12 mouse cellular contexts compared by ENCODE assay signal in the genomic region with DNA sequence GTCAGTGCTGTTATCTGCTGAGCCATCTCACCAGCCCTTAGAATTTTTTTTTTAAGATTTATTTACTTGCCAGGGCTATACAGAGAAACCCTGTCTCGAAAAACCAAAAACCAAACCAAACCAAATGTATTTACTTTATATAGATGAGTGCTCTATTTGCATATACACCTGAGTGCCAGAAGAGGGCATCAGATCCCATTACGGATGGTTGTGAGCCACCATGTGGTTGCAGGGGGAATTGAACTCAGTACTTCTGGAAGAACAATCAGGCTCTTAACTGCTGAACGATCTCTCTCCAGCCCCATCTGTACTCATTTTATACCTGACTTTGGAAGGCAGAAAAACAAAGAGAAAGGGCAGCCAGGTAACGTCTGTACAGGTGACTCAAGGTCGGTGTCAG. TPM values are rescaled to one million over a fixed set of nuclear protein-coding genes. Genes with fewer than 3 reads are reported as not detected.
DNase-seq lines count a peak whose midpoint lies in the region; ATAC-seq lines count a peak whose summit lies in the region.
"Had no signal": no experiment of that assay in that cellular context is flagged by ENCODE, and none has a peak within 500 bp of the region (broad histone marks: within the 10 kb centered on the region; RNA-seq: fewer than 3 reads in every experiment).

No protein-coding gene starts in this region.

- no peaks in the 10 kb centered on the region for H3K4me1 ChIP-seq in hindbrain, embryonic 13.5 days (replicated peaks)

- no peak overlapping the region for H3K4me3 ChIP-seq in hindbrain, embryonic 13.5 days
- H3K4me3 ChIP-seq: neural tube, embryonic 12.5 days had no signal

- no peaks in the 10 kb centered on the region for H3K27me3 ChIP-seq in hindbrain, embryonic 13.5 days
- H3K27me3 ChIP-seq: neural tube, embryonic 12.5 days had no signal

- H3K4me2 ChIP-seq in hindbrain, embryonic 13.5 days, result no peak overlapping the region
- H3K4me2 ChIP-seq: neural tube, embryonic 12.5 days had no signal

- peak; percentile 27; the same call in 1 of the 2 replicates for ATAC-seq in granulocyte monocyte progenitor cell, adult 5-6 weeks (replicated peaks; ENCODE audit: poor library complexity, severe bottlenecking)
- no peak for ATAC-seq in monocyte, adult 5-6 weeks (replicated peaks; ENCODE audit: insufficient number of reproducible peaks, low FRiP score, low TSS enrichment, poor library complexity, severe bottlenecking)
- ATAC-seq in hindbrain, embryonic 13.5 days (ENCODE audit: low FRiP score), result no peak

- peak; percentile 12 for DNase-seq in embryo, embryonic 11 days
- no peak for DNase-seq in embryo, embryonic 9.5 days (ENCODE audit: extremely low spot score)
- DNase-seq in retina, postnatal 1 day, result peak; percentile 27
- DNase-seq in retina, embryonic 14.5 days (ENCODE audit: low spot score), result no peak
- no peak for DNase-seq in yolk sac, embryonic 10.5 days (ENCODE audit: low spot score)
- DNase-seq: gastrocnemius, postnatal 36 days had no signal

- H3K36me3 ChIP-seq in hindbrain, embryonic 13.5 days, result no peaks in the 10 kb centered on the region
- H3K36me3 ChIP-seq: neural tube, embryonic 12.5 days had no signal

- H3K9me3 ChIP-seq in hindbrain, embryonic 13.5 days, result no peaks in the 10 kb centered on the region
- H3K9me3 ChIP-seq: neural tube, embryonic 12.5 days had no signal

- 77% methylated on average over 5 of the region's 5 CpGs for WGBS in hindbrain, embryonic 13.5 days

- no peak overlapping the region for H3K27ac ChIP-seq in hindbrain, embryonic 13.5 days
- H3K27ac ChIP-seq: neural tube, embryonic 12.5 days had no signal

- no peak overlapping the region for H3K9ac ChIP-seq in hindbrain, embryonic 13.5 days
- H3K9ac ChIP-seq: neural tube, embryonic 12.5 days had no signal

RNA-seq across cellular contexts. Expression of gene Gm5134, which starts 20.9 kb away (rescaled TPM):
- total RNA-seq in granulocyte monocyte progenitor cell, adult 5-6 weeks (2014; fragmentation: Nextera tagmentation), result 0.77 and 1.7 TPM in 2 replicates
- total RNA-seq in granulocyte monocyte progenitor cell, adult 5-6 weeks (2017), result 0.36 and 0.43 TPM in 2 replicates
- 0.10 to 0.53 TPM in 2 of 3 replicates, not detected in the other for total RNA-seq in monocyte, adult 5-6 weeks (2017)
- polyA plus RNA-seq in hindbrain, embryonic 13.5 days (2015; fragmentation: Nextera tagmentation; extraction: Ambion mirVana), result not detected in 2 replicates
- total RNA-seq: adrenal gland, postnatal 36 days; gastrocnemius, postnatal 36 days had no signal
- polyA plus RNA-seq: neural tube, embryonic 12.5 days had no signal

RNA-seq across cellular contexts. Expression of gene Vpreb3, which starts 32.4 kb away (rescaled TPM):
- not detected in 2 replicates for total RNA-seq in granulocyte monocyte progenitor cell, adult 5-6 weeks (2014; fragmentation: Nextera tagmentation)
- total RNA-seq in granulocyte monocyte progenitor cell, adult 5-6 weeks (2017), result not detected in 2 replicates
- total RNA-seq in monocyte, adult 5-6 weeks (2017), result 0.87 to 5.0 TPM (median 1.2 TPM) in 3 replicates
- 0.57 and 1.2 TPM in 2 replicates for polyA plus RNA-seq in hindbrain, embryonic 13.5 days (2015; fragmentation: Nextera tagmentation; extraction: Ambion mirVana)
- total RNA-seq: adrenal gland, postnatal 36 days; gastrocnemius, postnatal 36 days; left cerebral cortex, adult 8-10 months had no signal

RNA-seq across cellular contexts. Expression of gene Gm867, which starts 34.7 kb away (rescaled TPM):
- not detected in 2 replicates for total RNA-seq in granulocyte monocyte progenitor cell, adult 5-6 weeks (2014; fragmentation: Nextera tagmentation)
- total RNA-seq in granulocyte monocyte progenitor cell, adult 5-6 weeks (2017), result not detected in 2 replicates
- total RNA-seq in monocyte, adult 5-6 weeks (2017), result 2.2 TPM in 1 of 3 replicates, not detected in the others
- polyA plus RNA-seq in hindbrain, embryonic 13.5 days (2015; fragmentation: Nextera tagmentation; extraction: Ambion mirVana), result 1.7 and 2.3 TPM in 2 replicates
- total RNA-seq: gastrocnemius, postnatal 36 days had no signal

RNA-seq across cellular contexts. Expression of gene Mmp11, which starts 38.9 kb away (rescaled TPM):
- total RNA-seq in granulocyte monocyte progenitor cell, adult 5-6 weeks (2014; fragmentation: Nextera tagmentation), result 0.41 TPM in 1 of 2 replicates, not detected in the other
- total RNA-seq in granulocyte monocyte progenitor cell, adult 5-6 weeks (2017), result not detected in 2 replicates
- total RNA-seq in monocyte, adult 5-6 weeks (2017), result 1.1 TPM in 1 of 3 replicates, not detected in the others
- 26.8 and 34.9 TPM in 2 replicates for polyA plus RNA-seq in hindbrain, embryonic 13.5 days (2015; fragmentation: Nextera tagmentation; extraction: Ambion mirVana)

RNA-seq across cellular contexts. Expression of gene Chchd10, which starts 42.3 kb away (rescaled TPM):
- total RNA-seq in granulocyte monocyte progenitor cell, adult 5-6 weeks (2014; fragmentation: Nextera tagmentation), result 60.4 and 66.7 TPM in 2 replicates
- 33.2 and 37.5 TPM in 2 replicates for total RNA-seq in granulocyte monocyte progenitor cell, adult 5-6 weeks (2017)
- 1.4 to 5.9 TPM (median 5.8 TPM) in 3 replicates for total RNA-seq in monocyte, adult 5-6 weeks (2017)
- polyA plus RNA-seq in hindbrain, embryonic 13.5 days (2015; fragmentation: Nextera tagmentation; extraction: Ambion mirVana), result 37.0 and 37.8 TPM in 2 replicates

Comparison
In these comparisons a context has a peak if more than half of its experiments do, and no peak if none do; other contexts are left out.
1. DNase-seq: peak in embryo, embryonic 11 days (single experiment) and retina, postnatal 1 day (single experiment); none in embryo, embryonic 9.5 days (single experiment), retina, embryonic 14.5 days (single experiment) and yolk sac, embryonic 10.5 days (single experiment).